Mouse (Mus musculus): ENCODE data around the gene Mia3.

DNA sequence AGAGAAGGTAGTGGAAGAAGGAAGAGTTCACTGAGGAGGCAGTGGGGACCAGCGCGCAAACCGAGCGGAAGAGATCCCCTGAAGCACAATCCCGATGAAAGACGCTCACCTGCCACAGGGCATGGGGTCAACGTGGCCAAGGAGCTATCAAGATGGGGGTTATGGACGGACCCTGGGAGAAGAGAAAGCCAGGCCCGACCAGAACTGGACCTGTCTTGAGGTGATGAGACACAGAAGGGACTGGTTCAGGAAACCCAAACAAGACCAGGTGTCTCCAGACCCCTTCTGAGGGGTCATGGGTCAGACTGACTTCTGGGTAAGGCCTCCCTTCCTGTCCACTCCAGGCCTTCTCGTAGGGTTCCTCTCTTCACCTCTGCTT, 23.5 kb downstream of the Mia3 start:
- no peak for TF ChIP-seq CTCF (IDR thresholded peaks at IDR 0.05)
- no peak for TF ChIP-seq EP300 (IDR thresholded peaks at IDR 0.05; ENCODE audit: insufficient read depth, low read depth, low read length)
